Mouse (Mus musculus) macrophage (primary cell): ENCODE results near the gene Cfap97. TPM values are rescaled to one million over a fixed set of nuclear protein-coding genes. Genes with fewer than 3 reads are reported as not detected.
A peak's percentile ranks its signal among the peaks of the same experiment; 100 is the strongest.
"Not testable (repeated sequence)": the region's sequence is repeated elsewhere in the genome, so short reads cannot be mapped to it uniquely, and the experiment has no call there.

Experiments used
- H3K27ac ChIP-seq: fragments of 350-480 bp; formaldehyde crosslinking; 2 replicates; pipeline ENCODE4 v1.9.0; 2021
- H3K36me3 ChIP-seq: fragments of 350-480 bp; formaldehyde crosslinking; 2 replicates; pipeline ENCODE4 v1.9.0; 2021; ENCODE audit errors: inconsistent target
- H3K4me3 ChIP-seq: fragments of 350-480 bp; formaldehyde crosslinking; 2 replicates; pipeline ENCODE4 v1.9.0; 2021; ENCODE audit errors: inconsistent target
- H3K79me2 ChIP-seq: fragments of 350-480 bp; formaldehyde crosslinking; 2 replicates; pipeline ENCODE4 v1.9.0; 2021; ENCODE audit errors: inconsistent target
- WGBS: methylation state at CpG from one replicate; pipeline ENCODE4 v1.1.7; 2026; ENCODE audit warnings: inconsistent platforms; ENCODE audit not compliant: missing documents; 5-methylcytosine and 5-hydroxymethylcytosine counted together
- polyA plus RNA-seq: library from polyadenylated mRNA; stranded (reverse); fragments of 250-400 nt; gene quantifications from 3 replicates; pipeline ENCODE4 v1.2.4, GENCODE M21; 2018; ENCODE audit warnings: inconsistent platforms
- total RNA-seq, 78 experiments: library from RNA; depleted of rRNA; stranded (reverse); fragments of 250-400 nt; gene quantifications; 1 replicate in 9 of 78; 2 replicates in 24 of 78; 3 replicates in 43 of 78; 4 replicates in 2 of 78; pipeline ENCODE4 v1.2.4; 2018; ENCODE audit warnings: inconsistent platforms in 56 of 78

Cfap97 gene
- 10 to 100 TPM in 8 of 26 experiments, 1 to 10 TPM in 15, under 1 TPM in 3; 0.25 to 15.8 (median 5.7) TPM for total RNA-seq (2018; cell fraction: chromatin; rRNA removed)
- 10 to 100 TPM in 8 of 26 experiments, 1 to 10 TPM in 18; 2.9 to 12.5 (median 9.0) TPM for total RNA-seq (2018; cell fraction: cytosol; rRNA removed)
- total RNA-seq (2018; cell fraction: nucleus; rRNA removed): 10 to 100 TPM in 9 of 26 experiments, 1 to 10 TPM in 17; 2.2 to 19.5 (median 6.7) TPM
- 8.1 to 10.8 TPM (median 10.0 TPM) in 3 replicates for polyA plus RNA-seq

DNA sequence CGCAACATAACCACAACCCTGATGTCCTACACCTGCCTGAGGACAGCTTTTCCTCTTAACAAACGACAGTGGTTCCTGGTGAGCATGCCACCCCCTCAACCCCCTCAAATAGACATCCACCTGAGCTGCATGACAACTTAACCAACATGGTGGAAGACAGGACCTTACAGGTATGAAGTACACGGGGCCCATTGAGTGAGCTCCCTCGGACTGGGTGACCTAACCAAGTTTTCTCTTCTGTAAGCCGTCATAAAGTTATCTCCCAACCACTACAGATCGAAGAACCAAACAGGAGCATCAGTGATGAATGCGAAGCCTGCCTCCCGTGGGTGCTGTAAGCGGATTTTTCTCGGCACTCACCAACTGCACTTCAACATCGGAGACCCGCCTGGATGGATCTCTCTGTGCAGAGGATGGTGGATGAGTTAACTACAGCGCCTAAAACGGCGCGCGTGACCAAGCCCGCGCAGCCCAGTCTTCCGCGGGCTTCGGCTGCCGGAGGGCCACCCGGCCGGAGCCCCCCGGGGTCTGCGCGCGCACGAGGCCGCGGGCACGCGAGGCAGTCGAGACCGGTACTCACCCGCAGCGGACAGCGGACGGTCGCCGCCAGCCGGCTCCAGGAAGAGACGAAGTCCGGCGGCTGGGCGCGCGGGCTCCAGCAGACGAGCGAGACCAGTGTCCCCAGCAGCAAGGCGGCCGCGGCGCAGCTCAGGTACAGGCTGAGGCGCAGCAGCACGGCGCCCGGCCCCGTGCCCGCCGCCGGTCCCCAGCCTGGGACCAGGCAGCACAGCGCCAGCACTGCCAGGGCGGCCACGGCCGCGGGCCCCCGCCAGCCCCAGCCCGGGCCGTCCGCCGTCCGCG lies at the start of gene Cfap97:
TSS of gene Cfap97 (plus strand) at position 570 of the 861 bp plus-strand sequence.
- 3% methylated on average over 68 of the region's 75 CpGs for WGBS
- peak within 1 kb of the TSS; percentile 51 for H3K4me3 ChIP-seq
- H3K79me2 ChIP-seq: peaks cover 40% of the 10 kb centered on the region
- no peaks in the 10 kb centered on the region for H3K36me3 ChIP-seq
- H3K27ac ChIP-seq: no peak within 1 kb of the TSS

DNA sequence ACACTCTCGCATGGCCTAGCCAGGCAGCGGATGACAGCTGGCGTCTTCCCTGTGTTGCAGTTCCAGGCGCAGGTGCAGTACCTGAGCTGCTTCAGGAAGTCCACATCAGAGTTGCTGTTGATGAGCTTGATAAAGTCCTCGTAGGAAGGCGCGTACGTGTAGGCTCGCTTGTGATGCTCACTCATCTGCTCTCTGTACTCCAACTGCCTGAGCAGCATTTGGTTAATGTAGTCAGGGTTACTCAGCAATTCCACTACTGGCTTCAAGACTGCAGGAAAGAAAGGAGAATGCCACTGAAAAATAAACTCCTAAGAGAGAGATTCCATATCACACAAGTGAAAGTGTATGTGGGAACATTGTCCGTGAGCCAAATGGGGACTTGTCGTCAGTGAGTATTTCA lies 48.1 kb upstream of the Cfap97 start:
- H3K36me3 ChIP-seq: no peaks in the 10 kb centered on the region
- no peak overlapping the region for H3K4me3 ChIP-seq
- H3K27ac ChIP-seq: no peak overlapping the region
- no peaks in the 10 kb centered on the region for H3K79me2 ChIP-seq
- 94% methylated on average over 11 of the region's 11 CpGs for WGBS

DNA sequence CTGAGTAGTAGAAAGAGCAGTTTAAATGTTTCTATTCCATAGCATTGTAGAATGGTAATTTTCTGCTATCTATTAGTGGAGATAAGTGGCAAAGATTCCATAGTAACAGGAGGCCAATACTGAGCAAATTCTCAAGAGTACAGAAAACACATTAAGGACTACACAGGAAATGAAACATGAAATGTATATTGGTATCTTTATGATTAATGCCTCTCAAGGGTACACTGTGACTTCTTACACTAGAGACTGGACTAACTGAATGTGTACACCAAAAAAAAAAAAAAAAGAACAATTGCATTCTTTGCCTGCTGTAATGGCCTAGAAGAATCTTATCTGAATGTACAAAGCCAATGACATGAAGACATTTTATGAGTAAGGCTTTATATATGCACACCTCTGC lies 43.9 kb upstream of the Cfap97 start:
- Histone ChIP-seq H3K36me3 (no peaks in the 10 kb centered on the region), H3K4me3 (no peak overlapping the region), H3K79me2 (no peaks in the 10 kb centered on the region), H3K27ac (no peak overlapping the region)

DNA sequence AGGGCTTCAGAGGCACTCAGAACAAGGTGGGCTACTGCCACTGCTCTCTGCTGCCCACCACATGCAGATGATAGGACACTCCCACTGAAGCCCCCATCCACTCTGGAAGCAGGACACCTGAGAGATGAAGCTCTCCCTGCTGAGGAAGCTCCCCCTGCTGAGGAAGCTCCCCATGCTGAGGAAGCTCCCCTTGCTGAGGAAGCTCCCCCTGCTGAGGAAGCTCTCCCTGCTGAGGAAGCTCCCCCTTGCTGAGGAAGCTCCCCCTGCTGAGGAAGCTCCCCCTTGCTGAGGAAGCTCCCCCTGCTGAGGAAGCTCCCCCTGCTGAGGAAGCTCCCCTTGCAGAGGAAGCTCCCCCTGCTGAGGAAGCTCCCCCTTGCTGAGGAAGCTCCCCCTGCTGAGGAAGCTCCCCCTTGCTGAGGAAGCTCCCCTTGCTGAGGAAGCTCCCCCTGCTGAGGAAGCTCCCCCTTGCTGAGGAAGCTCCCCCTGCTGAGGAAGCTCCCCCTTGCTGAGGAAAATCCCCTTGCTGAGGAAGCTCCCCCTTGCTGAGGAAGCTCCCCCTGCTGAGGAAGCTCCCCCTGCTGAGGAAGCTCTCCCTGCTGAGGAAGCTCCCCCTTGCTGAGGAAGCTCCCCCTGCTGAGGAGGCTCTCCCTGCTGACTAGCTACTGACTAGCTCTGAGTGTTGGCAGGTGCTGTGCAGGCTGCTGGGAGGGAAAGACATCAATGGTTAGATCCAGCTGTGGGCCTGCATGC lies 38.0 kb upstream of the Cfap97 start:
- H3K27ac ChIP-seq: not testable (repeated sequence)

DNA sequence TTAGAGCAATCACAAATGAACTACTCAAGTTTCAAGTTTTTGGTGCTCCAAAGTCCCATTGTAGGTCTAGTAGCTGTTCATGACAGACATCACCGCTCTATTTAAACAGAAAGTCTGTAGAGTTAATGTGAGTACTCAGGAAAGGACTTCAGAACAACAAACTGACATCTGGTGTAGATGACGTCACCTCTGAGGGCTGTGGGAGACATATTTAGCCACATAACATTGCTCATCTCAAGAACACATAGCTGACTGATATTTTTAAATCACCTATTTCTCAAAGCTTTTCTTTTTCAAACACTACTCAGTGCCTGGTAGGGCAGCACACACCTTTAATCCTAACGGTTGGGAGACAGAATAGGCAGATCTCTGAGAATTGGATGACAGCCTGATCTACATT lies 34.4 kb upstream of the Cfap97 start:
- H3K27ac ChIP-seq: no peak overlapping the region
- 89% methylated on average over 3 of the region's 3 CpGs for WGBS
- H3K79me2 ChIP-seq: no peaks in the 10 kb centered on the region
- H3K36me3 ChIP-seq: no peaks in the 10 kb centered on the region
- no peak overlapping the region for H3K4me3 ChIP-seq

More for the DNA sequence above, 38.0 kb upstream of the Cfap97 start:
- H3K79me2 ChIP-seq, H3K4me3 ChIP-seq, H3K36me3 ChIP-seq: not testable (repeated sequence)

DNA sequence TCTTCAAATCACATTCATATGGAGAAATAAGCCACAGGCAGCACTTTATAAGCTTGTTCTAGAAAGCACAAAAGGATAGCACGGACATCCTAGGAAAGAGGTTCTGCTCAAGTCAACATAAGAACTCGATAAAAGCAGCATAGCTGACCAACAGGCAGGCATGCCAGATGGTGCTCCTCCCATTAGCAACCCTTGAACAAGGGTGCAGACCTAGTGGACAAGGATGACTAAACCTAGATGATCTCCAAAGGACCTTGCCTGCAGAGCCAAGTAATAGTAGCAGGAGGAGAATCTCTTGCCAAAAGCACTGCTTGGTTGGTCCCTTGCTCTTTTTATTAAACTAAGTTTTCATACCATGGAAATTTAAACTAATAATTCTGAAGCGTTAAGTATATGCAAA lies 32.4 kb upstream of the Cfap97 start:
- 94% methylated on average over 3 of the region's 3 CpGs for WGBS
- no peaks in the 10 kb centered on the region for H3K79me2 ChIP-seq
- no peak overlapping the region for H3K4me3 ChIP-seq
- no peaks in the 10 kb centered on the region for H3K36me3 ChIP-seq
- H3K27ac ChIP-seq: no peak overlapping the region

DNA sequence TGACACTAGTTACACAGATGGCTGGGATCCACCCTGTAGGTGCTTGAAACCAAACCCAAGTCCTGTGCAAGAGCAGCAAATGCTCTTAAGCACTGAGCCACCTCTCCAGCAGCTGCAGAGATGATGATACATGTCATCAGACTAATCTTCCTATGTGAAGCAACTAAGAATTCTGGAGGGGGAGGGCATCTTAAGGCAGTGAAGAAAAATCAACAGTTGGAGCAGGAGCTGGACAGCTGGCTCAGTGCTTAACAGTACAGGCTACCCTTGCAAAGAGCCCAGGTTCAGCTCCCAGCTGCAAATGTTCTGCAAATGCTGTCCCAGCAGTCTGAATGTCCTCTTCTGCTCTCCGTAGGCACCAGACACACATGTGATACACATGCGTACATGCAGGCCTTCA lies 29.1 kb upstream of the Cfap97 start:
- no peak overlapping the region for H3K4me3 ChIP-seq
- 100% methylated on average over 2 of the region's 2 CpGs for WGBS
- no peaks in the 10 kb centered on the region for H3K36me3 ChIP-seq
- H3K79me2 ChIP-seq: no peaks in the 10 kb centered on the region
- H3K27ac ChIP-seq: no peak overlapping the region

DNA sequence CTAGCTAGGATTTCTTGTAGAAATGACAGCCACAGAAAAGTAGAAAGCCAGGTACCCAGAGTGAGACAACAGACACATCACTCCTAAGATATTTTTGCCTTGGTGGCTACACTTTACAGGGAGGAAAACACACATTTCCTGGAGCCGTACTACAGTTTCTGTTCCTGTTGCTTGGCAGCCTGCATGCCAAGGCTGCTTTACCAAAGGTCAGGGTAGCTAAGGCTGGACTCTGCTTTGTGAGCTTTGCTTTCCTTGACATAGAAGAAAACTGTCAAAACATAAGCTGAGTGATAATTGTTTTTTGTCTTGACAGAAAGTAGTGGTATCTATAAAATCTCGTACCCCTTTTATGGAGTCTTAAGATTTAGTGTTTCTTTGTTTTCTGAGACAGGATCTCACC lies 21.1 kb upstream of the Cfap97 start:
- no peak overlapping the region for H3K4me3 ChIP-seq
- 58% methylated on average over 2 of the region's 2 CpGs for WGBS
- H3K36me3 ChIP-seq: no peaks in the 10 kb centered on the region
- H3K79me2 ChIP-seq: no peaks in the 10 kb centered on the region
- H3K27ac ChIP-seq: no peak overlapping the region

DNA sequence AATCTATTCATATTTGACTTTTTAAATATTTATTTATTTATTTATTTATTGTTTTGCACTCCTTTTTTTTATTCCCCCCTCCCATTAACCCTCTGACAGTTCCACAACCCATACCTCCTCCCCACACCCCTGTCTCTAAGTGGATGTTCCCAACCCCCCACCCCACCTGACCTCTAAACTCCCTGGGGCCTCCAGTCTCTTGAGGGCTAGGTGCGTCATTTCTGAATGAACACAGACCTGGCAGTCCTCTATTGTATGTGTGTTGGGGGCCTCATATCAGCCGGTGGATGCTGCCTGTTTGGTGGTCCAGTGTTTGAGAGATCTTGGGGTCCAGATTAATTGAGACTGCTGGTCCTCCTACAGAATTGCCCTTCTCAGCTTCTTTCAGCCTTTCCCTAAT lies 16.0 kb upstream of the Cfap97 start:
- H3K79me2 ChIP-seq: peaks cover 13% of the 10 kb centered on the region; the same call in 1 of the 2 replicates
- 95% methylated on average over 2 of the region's 2 CpGs for WGBS
- H3K27ac ChIP-seq, H3K36me3 ChIP-seq, H3K4me3 ChIP-seq: not testable (repeated sequence)

DNA sequence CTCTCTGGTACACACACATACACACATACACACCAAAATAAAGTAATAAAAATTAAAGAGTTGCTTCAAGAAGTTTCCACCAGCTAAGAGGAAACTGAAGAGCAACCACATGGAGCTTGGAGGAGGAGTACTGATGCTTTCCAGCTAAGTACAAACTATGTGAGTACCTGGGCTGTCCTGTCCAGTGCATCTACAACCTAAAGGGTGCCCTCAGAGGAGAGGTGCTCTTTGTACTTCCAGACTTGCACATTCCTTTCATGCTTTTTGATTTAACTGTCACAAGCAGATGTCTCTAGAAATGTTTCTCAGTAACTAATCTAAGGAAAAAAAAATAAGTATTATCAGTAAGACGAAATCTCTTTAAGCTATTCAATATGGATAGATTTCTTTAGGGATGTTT lies 14.2 kb upstream of the Cfap97 start:
- Histone ChIP-seq H3K27ac (no peak overlapping the region), H3K36me3 (no peaks in the 10 kb centered on the region), H3K4me3 (no peak overlapping the region), H3K79me2 (peaks cover 21% of the 10 kb centered on the region)
- 100% methylated on average over 1 of the region's 1 CpGs for WGBS

DNA sequence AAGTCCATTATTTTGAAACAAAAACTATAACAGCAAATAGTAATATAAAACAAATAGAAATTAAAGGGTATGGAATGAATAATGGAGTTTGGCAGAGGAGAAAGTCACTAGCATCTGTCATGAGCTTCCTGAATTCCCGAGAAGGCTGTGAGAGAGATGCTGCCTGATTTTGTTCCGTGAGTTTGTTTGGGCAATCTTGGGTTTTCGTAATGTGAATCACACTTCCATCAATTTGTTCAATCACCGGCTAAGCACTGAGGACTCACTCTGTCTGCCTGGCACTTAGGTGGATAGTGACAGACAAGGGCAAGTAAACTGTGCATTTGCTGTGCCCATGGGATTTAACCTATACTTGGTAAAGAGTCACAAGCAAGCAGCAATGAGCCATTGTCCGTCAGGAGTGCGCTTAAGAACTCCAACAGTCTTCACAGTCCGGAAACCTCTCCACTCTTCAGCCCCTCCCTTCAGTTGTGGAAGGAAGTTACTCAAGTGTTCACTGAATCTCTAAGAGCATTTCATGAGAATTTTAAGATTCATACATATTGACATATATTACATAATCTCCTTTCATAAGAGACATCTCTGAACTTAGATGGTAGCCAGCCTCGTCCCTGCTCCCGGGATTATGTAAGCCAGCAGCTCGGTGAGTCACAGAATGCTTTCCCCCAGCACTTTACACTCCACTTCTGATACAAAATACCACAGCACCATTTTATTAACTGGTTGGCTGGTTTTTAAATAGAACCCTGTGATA lies 13.6 kb upstream of the Cfap97 start:
- Histone ChIP-seq H3K36me3 (no peaks in the 10 kb centered on the region), H3K79me2 (peaks cover 27% of the 10 kb centered on the region), H3K27ac (0 out of 2 replicates have a peak overlapping the region, but pooled peaks have one; percentile 1), H3K4me3 (no peak overlapping the region)
- 15% methylated on average over 9 of the region's 10 CpGs for WGBS

DNA sequence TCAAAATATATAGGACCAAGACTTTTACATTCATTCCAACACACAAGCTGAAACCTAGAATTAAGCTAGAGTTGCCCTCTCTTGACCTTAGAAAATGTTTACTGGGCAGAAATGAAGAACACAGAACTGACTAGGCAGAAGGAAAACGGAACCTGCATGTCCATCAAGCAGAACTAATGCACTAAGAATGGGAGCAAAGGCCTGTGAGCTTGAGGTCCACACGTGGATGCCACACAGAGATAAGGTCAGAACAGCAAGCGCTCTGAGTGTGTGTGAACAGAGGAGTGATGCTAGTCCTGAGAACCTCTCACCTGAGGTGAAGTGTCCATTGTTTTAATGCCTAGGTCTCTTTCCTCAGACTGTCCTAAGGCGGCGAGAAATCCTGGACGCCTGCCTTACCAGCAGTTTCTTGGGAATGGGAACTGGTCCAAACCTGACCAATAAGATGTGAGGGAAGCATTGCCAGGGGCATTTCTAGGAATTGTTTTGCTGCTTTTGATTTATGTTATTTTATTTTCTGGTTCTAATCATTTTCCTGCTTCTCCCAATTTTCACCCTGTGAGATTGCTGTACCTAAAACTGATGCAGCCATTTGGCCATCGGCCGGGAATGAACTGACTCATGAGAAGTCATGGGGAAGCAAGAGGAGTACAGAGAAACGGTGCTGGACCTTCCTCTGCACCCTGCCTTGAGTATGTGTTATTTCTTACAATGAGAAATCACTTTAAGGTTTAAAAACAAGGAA lies 11.0 kb upstream of the Cfap97 start:
- no peak overlapping the region for H3K4me3 ChIP-seq
- H3K27ac ChIP-seq: no peak overlapping the region
- peaks cover 53% of the 10 kb centered on the region for H3K79me2 ChIP-seq
- no peaks in the 10 kb centered on the region for H3K36me3 ChIP-seq
- WGBS: 90% methylated on average over 9 of the region's 9 CpGs

DNA sequence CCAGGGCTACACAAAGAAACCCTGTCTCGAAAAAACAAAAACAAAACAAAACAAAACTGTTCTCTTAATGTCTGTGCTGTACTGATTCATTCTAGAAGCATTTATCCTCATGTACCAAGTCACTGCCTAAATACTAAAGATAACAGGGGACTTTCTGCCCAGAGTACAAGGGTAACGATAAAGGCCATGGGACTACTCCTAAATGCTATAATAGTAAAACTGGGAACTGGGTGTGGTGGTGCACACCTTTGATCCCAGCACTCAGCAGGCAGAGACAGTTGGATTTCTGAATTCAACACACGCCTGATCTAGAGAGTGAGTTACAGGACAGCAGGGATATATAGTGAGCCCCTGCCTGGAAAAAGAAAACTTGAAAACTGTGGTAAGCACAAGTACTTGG lies 9.9 kb upstream of the Cfap97 start:
- H3K36me3 ChIP-seq: no peaks in the 10 kb centered on the region
- peaks cover 63% of the 10 kb centered on the region for H3K79me2 ChIP-seq
- H3K4me3 ChIP-seq: no peak overlapping the region
- H3K27ac ChIP-seq: no peak overlapping the region
- 93% methylated on average over 3 of the region's 3 CpGs for whole genome bisulfite sequencing
